Mouse (Mus musculus): ENCODE measurements around the gene A730071L15Rik. TPM values are rescaled to one million over a fixed set of nuclear protein-coding genes. Genes with fewer than 3 reads are reported as not detected.

A730071L15Rik gene
- polyA plus RNA-seq (2015; fragmentation: Nextera tagmentation; extraction: Ambion mirVana), result 0.53 and 0.84 TPM in 2 replicates

DNA sequence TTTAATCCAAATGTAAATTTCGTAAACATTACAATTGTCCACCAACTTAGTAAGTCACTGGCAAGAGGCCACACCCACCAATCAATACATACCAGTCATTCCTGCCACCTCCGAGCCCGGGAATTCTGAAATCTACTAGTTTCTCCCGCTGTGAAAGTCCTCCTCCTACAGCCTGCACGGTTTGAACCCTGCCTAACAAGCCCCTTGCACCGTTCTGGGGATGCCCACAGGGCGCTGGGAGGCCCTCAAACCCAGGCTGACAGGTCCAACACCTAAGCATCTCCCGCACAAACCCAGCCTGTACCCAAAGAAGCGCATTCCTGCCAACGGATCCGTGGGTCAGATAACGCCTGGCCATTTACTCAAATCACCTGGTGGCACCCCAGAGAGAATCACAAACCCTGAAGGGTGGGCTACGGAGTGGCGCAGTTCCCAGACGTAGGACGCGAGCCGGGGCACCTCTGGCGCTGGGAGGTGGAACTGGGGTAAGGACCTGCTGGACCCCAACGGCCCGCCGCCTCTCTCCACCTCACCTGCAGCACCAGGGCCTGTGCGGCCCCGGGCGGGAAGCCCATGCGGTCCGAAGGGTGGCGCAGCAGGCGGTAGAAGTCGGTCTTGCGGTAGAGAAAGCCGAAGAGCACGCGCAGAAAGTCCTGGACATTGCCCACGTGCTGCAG, at the start of gene A730071L15Rik:
TSS of gene A730071L15Rik (plus strand) at position 620 of the 677 bp plus-strand sequence.
- Histone ChIP-seq H3K4me1 (replicated peaks; ENCODE audit: insufficient read depth, low read length) (peaks cover 10% of the 10 kb centered on the region), H3K27me3 (ENCODE audit: insufficient read depth, low read length) (no peaks in the 10 kb centered on the region), H3K9ac (ENCODE audit: low read depth, low read length) (peak within 1 kb of the TSS; percentile 78), H3K27ac (peak within 1 kb of the TSS; percentile 97), H3K36me3 (ENCODE audit: insufficient read depth, low read length) (no peaks in the 10 kb centered on the region), H3K9me3 (replicated peaks; ENCODE audit: low read length) (no peaks in the 10 kb centered on the region), H3K4me3 (replicated peaks; ENCODE audit: low read depth, low read length) (peak within 1 kb of the TSS; percentile 62), H3K4me2 (ENCODE audit: low read length) (peak within 1 kb of the TSS; percentile 90)
- WGBS, result 1% methylated on average over 35 of the region's 35 CpGs
- DNase-seq (ENCODE audit: low spot score), result no peak
- TF ChIP-seq CTCF (IDR thresholded peaks at IDR 0.05; ENCODE audit: low read depth), result no peak
- peak; percentile 6; the same call in 1 of the 2 replicates for ATAC-seq (replicated peaks; ENCODE audit: low FRiP score, low read depth)

DNA sequence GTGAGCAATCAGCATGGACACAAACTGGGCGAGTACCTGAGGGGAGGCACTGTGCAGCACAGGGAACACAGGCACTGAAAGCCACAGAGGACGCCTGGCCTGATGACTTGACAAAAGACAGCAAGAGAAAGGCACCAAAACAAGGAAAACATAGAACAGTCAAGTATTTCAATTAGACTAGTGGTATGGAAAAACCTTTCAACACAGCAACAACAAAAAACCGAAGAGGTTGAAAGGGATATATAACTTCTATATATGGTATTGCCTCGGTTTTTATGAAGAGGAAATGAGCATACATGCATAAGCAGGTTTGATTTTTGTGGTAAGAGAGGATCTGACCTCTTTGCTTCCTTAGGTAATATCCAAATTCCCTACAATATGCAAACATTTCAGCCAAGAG, 47.0 kb upstream of the A730071L15Rik start:
- no peak overlapping the region for H3K4me3 ChIP-seq (replicated peaks; ENCODE audit: low read depth, low read length)
- no peak overlapping the region for H3K4me2 ChIP-seq (ENCODE audit: low read length)
- no peaks in the 10 kb centered on the region for H3K4me1 ChIP-seq (replicated peaks; ENCODE audit: insufficient read depth, low read length)
- DNase-seq (ENCODE audit: low spot score), result no peak
- H3K27me3 ChIP-seq (ENCODE audit: insufficient read depth, low read length), result no peaks in the 10 kb centered on the region
- no peak for ATAC-seq (replicated peaks; ENCODE audit: low FRiP score, low read depth)
- no peak overlapping the region for H3K9ac ChIP-seq (ENCODE audit: low read depth, low read length)
- no peak overlapping the region for H3K27ac ChIP-seq
- TF ChIP-seq CTCF (IDR thresholded peaks at IDR 0.05; ENCODE audit: low read depth), result no peak
- H3K36me3 ChIP-seq (ENCODE audit: insufficient read depth, low read length), result peaks cover 12% of the 10 kb centered on the region
- H3K9me3 ChIP-seq (replicated peaks; ENCODE audit: low read length), result no peaks in the 10 kb centered on the region
- 81% methylated on average over 4 of the region's 4 CpGs for WGBS

DNA sequence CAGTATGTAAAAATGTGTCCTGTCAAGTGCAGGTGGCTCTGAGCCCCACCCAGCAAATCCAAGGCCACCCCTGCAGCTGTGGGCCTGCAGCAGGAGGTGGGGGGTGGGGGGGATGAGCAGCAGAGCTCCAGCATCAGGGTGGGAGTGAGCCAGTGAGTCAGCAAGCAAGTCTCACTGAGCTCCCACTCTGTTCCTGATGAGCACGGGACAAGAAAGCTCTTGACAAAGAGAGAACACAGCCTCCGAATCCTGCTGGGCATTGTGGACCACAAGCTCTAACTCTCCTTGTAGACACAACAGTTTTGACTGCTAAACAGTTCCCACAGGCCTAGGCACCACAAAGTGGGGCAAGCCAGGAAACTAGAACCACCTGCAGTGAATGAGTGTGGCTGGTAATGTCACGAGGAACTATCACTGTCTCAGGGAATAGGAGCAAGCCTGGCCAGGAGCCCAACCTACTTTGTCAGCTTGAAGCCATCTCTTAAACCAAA, 45.6 kb upstream of the A730071L15Rik start:
- no peaks in the 10 kb centered on the region for H3K9me3 ChIP-seq (replicated peaks; ENCODE audit: low read length)
- peaks cover 5% of the 10 kb centered on the region; the same call in 1 of the 2 replicates for H3K36me3 ChIP-seq (ENCODE audit: insufficient read depth, low read length)
- no peak overlapping the region for H3K4me3 ChIP-seq (replicated peaks; ENCODE audit: low read depth, low read length)
- ATAC-seq (replicated peaks; ENCODE audit: low FRiP score, low read depth), result no peak
- no peaks in the 10 kb centered on the region for H3K4me1 ChIP-seq (replicated peaks; ENCODE audit: insufficient read depth, low read length)
- WGBS, result 66% methylated on average over 3 of the region's 3 CpGs
- H3K4me2 ChIP-seq (ENCODE audit: low read length), result no peak overlapping the region
- H3K9ac ChIP-seq (ENCODE audit: low read depth, low read length), result no peak overlapping the region
- no peaks in the 10 kb centered on the region for H3K27me3 ChIP-seq (ENCODE audit: insufficient read depth, low read length)
- TF ChIP-seq CTCF (IDR thresholded peaks at IDR 0.05; ENCODE audit: low read depth), result no peak
- DNase-seq (ENCODE audit: low spot score), result no peak
- H3K27ac ChIP-seq, result no peak overlapping the region

DNA sequence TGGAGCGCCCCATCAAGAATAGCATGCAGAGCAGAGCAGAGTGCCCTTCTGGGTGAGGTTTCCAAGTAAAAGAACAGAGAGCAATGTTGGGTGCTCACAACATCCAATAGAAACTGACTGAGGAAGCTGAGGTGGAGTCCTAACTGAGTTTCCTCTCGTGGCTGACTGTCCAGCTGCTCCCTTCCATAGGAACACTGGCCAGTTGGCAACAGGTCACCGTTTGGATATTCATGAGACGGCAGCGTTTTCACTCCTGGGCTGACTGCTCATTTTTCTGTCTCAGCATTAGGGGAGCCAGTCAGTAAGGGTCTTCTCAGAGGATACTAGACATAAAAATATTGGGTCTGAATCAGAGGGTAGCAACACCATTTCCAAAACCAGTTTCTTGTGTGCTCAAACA, 43.2 kb upstream of the A730071L15Rik start:
- DNase-seq (ENCODE audit: low spot score), result no peak
- WGBS, result 79% methylated on average over 5 of the region's 5 CpGs
- no peaks in the 10 kb centered on the region for H3K36me3 ChIP-seq (ENCODE audit: insufficient read depth, low read length)
- no peaks in the 10 kb centered on the region for H3K27me3 ChIP-seq (ENCODE audit: insufficient read depth, low read length)
- no peak overlapping the region for H3K27ac ChIP-seq
- no peak overlapping the region for H3K9ac ChIP-seq (ENCODE audit: low read depth, low read length)
- H3K9me3 ChIP-seq (replicated peaks; ENCODE audit: low read length), result no peaks in the 10 kb centered on the region
- no peak overlapping the region for H3K4me2 ChIP-seq (ENCODE audit: low read length)
- no peak for ATAC-seq (replicated peaks; ENCODE audit: low FRiP score, low read depth)
- TF ChIP-seq CTCF (IDR thresholded peaks at IDR 0.05; ENCODE audit: low read depth), result no peak
- no peaks in the 10 kb centered on the region for H3K4me1 ChIP-seq (replicated peaks; ENCODE audit: insufficient read depth, low read length)
- no peak overlapping the region for H3K4me3 ChIP-seq (replicated peaks; ENCODE audit: low read depth, low read length)

DNA sequence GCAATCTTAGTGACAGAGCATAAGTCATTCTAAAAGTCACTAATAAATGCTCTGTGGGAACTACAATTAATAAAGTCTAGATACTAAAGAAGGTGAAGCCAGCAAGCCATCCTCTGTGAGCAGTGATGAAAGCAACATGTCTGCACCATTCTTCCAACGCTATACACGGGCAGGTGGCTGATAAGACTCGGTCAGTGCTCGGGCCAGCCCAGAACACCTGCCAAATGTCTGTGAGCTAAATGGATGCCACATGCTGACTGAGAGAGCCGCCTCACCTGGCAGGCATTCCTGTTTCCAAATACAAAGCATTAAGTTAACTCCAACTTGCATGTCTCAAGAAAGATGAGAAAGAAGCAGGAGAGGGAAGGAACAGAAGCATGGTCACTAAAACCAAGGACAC, 42.7 kb upstream of the A730071L15Rik start:
- no peak for ATAC-seq (replicated peaks; ENCODE audit: low FRiP score, low read depth)
- TF ChIP-seq CTCF (IDR thresholded peaks at IDR 0.05; ENCODE audit: low read depth), result no peak
- no peak overlapping the region for H3K4me2 ChIP-seq (ENCODE audit: low read length)
- H3K9me3 ChIP-seq (replicated peaks; ENCODE audit: low read length), result no peaks in the 10 kb centered on the region
- no peak overlapping the region for H3K9ac ChIP-seq (ENCODE audit: low read depth, low read length)
- no peak for DNase-seq (ENCODE audit: low spot score)
- H3K27ac ChIP-seq, result no peak overlapping the region
- no peaks in the 10 kb centered on the region for H3K4me1 ChIP-seq (replicated peaks; ENCODE audit: insufficient read depth, low read length)
- no peaks in the 10 kb centered on the region for H3K27me3 ChIP-seq (ENCODE audit: insufficient read depth, low read length)
- no peak overlapping the region for H3K4me3 ChIP-seq (replicated peaks; ENCODE audit: low read depth, low read length)
- 90% methylated on average over 5 of the region's 5 CpGs for WGBS
- H3K36me3 ChIP-seq (ENCODE audit: insufficient read depth, low read length), result no peaks in the 10 kb centered on the region

DNA sequence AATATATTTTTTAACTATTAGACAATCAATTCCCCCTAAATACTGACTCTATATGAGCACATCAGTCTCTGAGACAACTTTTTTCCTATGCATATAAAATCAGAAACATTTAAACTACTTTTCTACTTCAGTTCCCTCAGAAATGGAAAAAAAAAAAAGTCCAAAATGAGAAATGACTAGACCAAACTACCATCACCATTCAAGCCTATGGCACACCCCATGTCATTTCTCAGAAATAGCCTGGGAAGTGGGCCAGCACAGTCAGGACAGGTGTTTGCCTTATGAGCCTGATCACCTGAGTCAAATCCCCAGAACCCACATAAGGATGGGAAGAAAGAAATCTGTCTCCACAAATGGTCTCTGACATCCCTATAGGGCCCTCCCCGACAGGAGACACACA, 41.3 kb upstream of the A730071L15Rik start:
- Histone ChIP-seq H3K9me3 (replicated peaks; ENCODE audit: low read length) (no peaks in the 10 kb centered on the region), H3K9ac (ENCODE audit: low read depth, low read length) (no peak overlapping the region), H3K36me3 (ENCODE audit: insufficient read depth, low read length) (no peaks in the 10 kb centered on the region), H3K27ac (no peak overlapping the region), H3K4me1 (replicated peaks; ENCODE audit: insufficient read depth, low read length) (no peaks in the 10 kb centered on the region), H3K4me2 (ENCODE audit: low read length) (no peak overlapping the region), H3K27me3 (ENCODE audit: insufficient read depth, low read length) (no peaks in the 10 kb centered on the region), H3K4me3 (replicated peaks; ENCODE audit: low read depth, low read length) (no peak overlapping the region)
- 100% methylated on average over 1 of the region's 1 CpGs for WGBS
- ATAC-seq (replicated peaks; ENCODE audit: low FRiP score, low read depth) (no peak), DNase-seq (ENCODE audit: low spot score) (no peak)
- TF ChIP-seq CTCF (IDR thresholded peaks at IDR 0.05; ENCODE audit: low read depth), result no peak

Measured in kidney, postnatal 0 days (tissue).